Mouse (Mus musculus): ENCODE measurements around the gene Tctex1d2. TPM values are rescaled to one million over a fixed set of nuclear protein-coding genes. Genes with fewer than 3 reads are reported as not detected.
A peak's percentile ranks its signal among the peaks of the same experiment; 100 is the strongest.

Gene Tctex1d2
- polyA plus RNA-seq, 1 experiment from 2014 or later: 30.2 TPM

- H3K4me3 ChIP-seq (ENCODE audit: low read depth, low read length): no peak within 1 kb of the TSS
- no peak within 1 kb of the TSS for H3K4me2 ChIP-seq (replicated peaks; ENCODE audit: low read depth)
- no peaks in the 10 kb centered on the region for H3K4me1 ChIP-seq (replicated peaks; ENCODE audit: control insufficient read depth, insufficient read depth, low read length)
- no peak within 1 kb of the TSS for H3K9ac ChIP-seq (ENCODE audit: low read depth, low read length)
- 81% methylated on average over 7 of the region's 7 CpGs for WGBS
- no peaks in the 10 kb centered on the region for H3K36me3 ChIP-seq (ENCODE audit: control insufficient read depth, insufficient read depth)
- no peak for ATAC-seq
- no peaks in the 10 kb centered on the region for H3K27me3 ChIP-seq (replicated peaks; ENCODE audit: control insufficient read depth, insufficient read depth, low read length)
- TF ChIP-seq CTCF (IDR thresholded peaks at IDR 0.05; ENCODE audit: low read depth): no peak
- no peaks in the 10 kb centered on the region for H3K9me3 ChIP-seq (ENCODE audit: control insufficient read depth)
- H3K27ac ChIP-seq (ENCODE audit: low read depth, low read length): no peak within 1 kb of the TSS
Measured at GRCm38 (mm10) chr16:32400267-32400666, 19.2 kb upstream of the Tctex1d2 start, which contains the start of gene Tm4sf19. Gene Tm4sf19 (plus strand): TSS chr16:32400506.

- Histone ChIP-seq H3K9ac (ENCODE audit: low read depth, low read length) (no peak overlapping the region), H3K27ac (ENCODE audit: low read depth, low read length) (no peak overlapping the region), H3K4me3 (ENCODE audit: low read depth, low read length) (no peak overlapping the region), H3K27me3 (replicated peaks; ENCODE audit: control insufficient read depth, insufficient read depth, low read length) (no peaks in the 10 kb centered on the region), H3K4me1 (replicated peaks; ENCODE audit: control insufficient read depth, insufficient read depth, low read length) (no peaks in the 10 kb centered on the region), H3K9me3 (ENCODE audit: control insufficient read depth) (no peaks in the 10 kb centered on the region), H3K36me3 (ENCODE audit: control insufficient read depth, insufficient read depth) (no peaks in the 10 kb centered on the region), H3K4me2 (replicated peaks; ENCODE audit: low read depth) (no peak overlapping the region)
- ATAC-seq: no peak
- TF ChIP-seq CTCF (IDR thresholded peaks at IDR 0.05; ENCODE audit: low read depth): no peak
- 74% methylated on average over 9 of the region's 9 CpGs for WGBS
Measured at GRCm38 (mm10) chr16:32401335-32401965, 18.1 kb upstream of the Tctex1d2 start.

GRCm38 (mm10) chr16:32402818-32403217 lies 16.7 kb upstream of the Tctex1d2 start:
- TF ChIP-seq CTCF (IDR thresholded peaks at IDR 0.05; ENCODE audit: low read depth): no peak
- no peak for ATAC-seq
- Histone ChIP-seq H3K9me3 (ENCODE audit: control insufficient read depth) (no peaks in the 10 kb centered on the region), H3K9ac (ENCODE audit: low read depth, low read length) (no peak overlapping the region), H3K27me3 (replicated peaks; ENCODE audit: control insufficient read depth, insufficient read depth, low read length) (no peaks in the 10 kb centered on the region), H3K36me3 (ENCODE audit: control insufficient read depth, insufficient read depth) (no peaks in the 10 kb centered on the region), H3K4me3 (ENCODE audit: low read depth, low read length) (no peak overlapping the region), H3K4me2 (replicated peaks; ENCODE audit: low read depth) (no peak overlapping the region), H3K4me1 (replicated peaks; ENCODE audit: control insufficient read depth, insufficient read depth, low read length) (no peaks in the 10 kb centered on the region), H3K27ac (ENCODE audit: low read depth, low read length) (no peak overlapping the region)
- 73% methylated on average over 3 of the region's 3 CpGs for WGBS

DNA sequence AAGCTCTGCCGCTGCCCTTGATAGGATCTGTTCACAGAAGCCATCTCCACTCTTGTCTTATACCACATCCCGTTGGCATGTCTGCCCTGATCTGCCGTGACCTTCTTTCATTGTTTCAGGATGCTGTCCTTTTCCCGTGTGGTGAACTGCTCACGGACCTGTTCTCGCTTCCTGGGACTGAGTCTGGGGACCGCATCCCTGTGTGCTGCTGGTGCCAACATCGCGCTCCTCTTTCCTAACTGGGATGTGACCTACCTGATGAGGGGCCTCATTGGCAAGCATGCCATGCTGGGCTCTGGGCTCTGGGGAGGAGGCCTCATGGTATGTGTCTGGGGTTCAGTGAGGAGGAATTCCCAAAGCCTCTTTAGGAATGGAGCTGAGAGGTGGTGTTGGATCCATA lies 13.8 kb upstream of the Tctex1d2 start:
- no peak overlapping the region for H3K4me3 ChIP-seq (ENCODE audit: low read depth, low read length)
- no peaks in the 10 kb centered on the region for H3K9me3 ChIP-seq (ENCODE audit: control insufficient read depth)
- H3K9ac ChIP-seq (ENCODE audit: low read depth, low read length): no peak overlapping the region
- H3K27ac ChIP-seq (ENCODE audit: low read depth, low read length): no peak overlapping the region
- no peak for TF ChIP-seq CTCF (IDR thresholded peaks at IDR 0.05; ENCODE audit: low read depth)
- 92% methylated on average over 9 of the region's 9 CpGs for WGBS
- H3K27me3 ChIP-seq (replicated peaks; ENCODE audit: control insufficient read depth, insufficient read depth, low read length): no peaks in the 10 kb centered on the region
- no peaks in the 10 kb centered on the region for H3K36me3 ChIP-seq (ENCODE audit: control insufficient read depth, insufficient read depth)
- no peaks in the 10 kb centered on the region for H3K4me1 ChIP-seq (replicated peaks; ENCODE audit: control insufficient read depth, insufficient read depth, low read length)
- no peak overlapping the region for H3K4me2 ChIP-seq (replicated peaks; ENCODE audit: low read depth)
- no peak for ATAC-seq

DNA sequence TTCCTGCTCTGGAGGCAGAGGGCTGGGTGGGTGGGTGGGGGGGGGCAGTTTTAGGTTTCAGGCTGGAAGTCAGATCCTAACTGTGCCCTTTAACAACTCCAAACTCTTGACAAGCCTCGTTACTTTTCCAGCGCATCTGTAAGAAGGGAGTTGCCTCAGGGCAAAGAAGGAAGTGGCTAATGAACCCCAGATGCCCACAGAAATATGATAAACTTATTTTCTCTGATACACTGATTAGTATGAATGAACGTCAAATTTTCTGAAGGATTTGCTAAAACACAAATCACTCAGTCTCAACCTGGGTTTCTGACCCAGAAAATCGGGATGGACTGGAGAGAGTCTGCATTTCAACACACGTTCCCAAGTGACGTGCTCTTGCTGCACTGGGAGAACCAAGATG lies 12.8 kb upstream of the Tctex1d2 start:
- Histone ChIP-seq H3K27ac (ENCODE audit: low read depth, low read length) (no peak overlapping the region), H3K36me3 (ENCODE audit: control insufficient read depth, insufficient read depth) (no peaks in the 10 kb centered on the region), H3K4me3 (ENCODE audit: low read depth, low read length) (no peak overlapping the region), H3K9me3 (ENCODE audit: control insufficient read depth) (no peaks in the 10 kb centered on the region), H3K4me2 (replicated peaks; ENCODE audit: low read depth) (no peak overlapping the region), H3K9ac (ENCODE audit: low read depth, low read length) (no peak overlapping the region), H3K27me3 (replicated peaks; ENCODE audit: control insufficient read depth, insufficient read depth, low read length) (no peaks in the 10 kb centered on the region), H3K4me1 (replicated peaks; ENCODE audit: control insufficient read depth, insufficient read depth, low read length) (no peaks in the 10 kb centered on the region)
- 87% methylated on average over 6 of the region's 6 CpGs for WGBS
- no peak for TF ChIP-seq CTCF (IDR thresholded peaks at IDR 0.05; ENCODE audit: low read depth)
- no peak for ATAC-seq

DNA sequence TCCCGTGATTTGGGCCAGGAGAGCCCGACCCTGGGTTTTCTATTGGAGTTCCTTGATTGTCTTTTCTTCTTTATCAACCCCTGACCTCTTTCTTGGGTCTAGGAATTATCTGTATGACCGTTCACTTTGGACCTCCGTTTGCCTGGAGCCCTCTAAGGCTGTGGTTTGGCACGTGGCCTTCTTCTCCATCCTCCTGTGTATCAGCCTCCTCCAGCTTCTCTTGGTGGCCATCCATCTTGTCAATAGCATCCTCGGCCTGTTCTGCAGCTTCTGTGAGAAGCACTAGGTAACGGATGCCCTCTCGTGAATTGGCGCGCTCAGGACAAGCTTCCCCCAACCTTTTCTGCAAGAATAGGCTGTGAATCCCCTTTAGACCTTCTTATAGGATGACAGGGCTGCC lies 11.8 kb upstream of the Tctex1d2 start:
- Histone ChIP-seq H3K4me2 (replicated peaks; ENCODE audit: low read depth) (no peak overlapping the region), H3K4me1 (replicated peaks; ENCODE audit: control insufficient read depth, insufficient read depth, low read length) (no peaks in the 10 kb centered on the region), H3K27ac (ENCODE audit: low read depth, low read length) (no peak overlapping the region), H3K4me3 (ENCODE audit: low read depth, low read length) (no peak overlapping the region), H3K36me3 (ENCODE audit: control insufficient read depth, insufficient read depth) (no peaks in the 10 kb centered on the region), H3K27me3 (replicated peaks; ENCODE audit: control insufficient read depth, insufficient read depth, low read length) (no peaks in the 10 kb centered on the region), H3K9me3 (ENCODE audit: control insufficient read depth) (no peaks in the 10 kb centered on the region), H3K9ac (ENCODE audit: low read depth, low read length) (no peak overlapping the region)
- ATAC-seq: no peak
- 78% methylated on average over 10 of the region's 10 CpGs for WGBS
- TF ChIP-seq CTCF (IDR thresholded peaks at IDR 0.05; ENCODE audit: low read depth): no peak

DNA sequence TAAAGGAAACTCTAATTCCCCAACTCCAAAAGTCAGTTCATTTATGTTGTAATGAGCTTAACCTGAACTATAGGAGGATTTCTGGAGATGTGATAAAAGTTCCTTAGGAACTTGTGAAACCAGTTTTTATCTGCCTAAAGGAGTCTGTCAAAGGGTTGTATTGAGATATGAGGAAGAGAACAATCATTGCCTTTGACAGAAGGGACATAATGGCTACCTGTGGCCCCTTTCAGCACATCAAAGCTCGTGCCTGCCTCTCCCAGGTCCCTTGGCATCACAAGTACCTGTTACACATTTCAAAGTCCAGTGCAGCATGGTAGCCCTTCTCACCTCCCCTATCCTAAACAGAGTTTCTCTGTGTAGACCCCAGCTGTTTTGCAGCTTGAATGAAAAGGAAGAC lies 2.0 kb upstream of the Tctex1d2 start:
- WGBS: 28% methylated on average over 1 of the region's 1 CpGs

More for the DNA sequence above, 2.0 kb upstream of the Tctex1d2 start:
- H3K9me3 ChIP-seq (ENCODE audit: control insufficient read depth): no peaks in the 10 kb centered on the region
- H3K27ac ChIP-seq (ENCODE audit: low read depth, low read length): no peak overlapping the region
- TF ChIP-seq CTCF (IDR thresholded peaks at IDR 0.05; ENCODE audit: low read depth): no peak
- H3K4me3 ChIP-seq (ENCODE audit: low read depth, low read length): no peak overlapping the region
- ATAC-seq: peak; percentile 52
- no peak overlapping the region for H3K4me2 ChIP-seq (replicated peaks; ENCODE audit: low read depth)
- no peaks in the 10 kb centered on the region for H3K36me3 ChIP-seq (ENCODE audit: control insufficient read depth, insufficient read depth)
- peaks cover 5% of the 10 kb centered on the region for H3K4me1 ChIP-seq (replicated peaks; ENCODE audit: control insufficient read depth, insufficient read depth, low read length)
- H3K9ac ChIP-seq (ENCODE audit: low read depth, low read length): no peak overlapping the region
- H3K27me3 ChIP-seq (replicated peaks; ENCODE audit: control insufficient read depth, insufficient read depth, low read length): no peaks in the 10 kb centered on the region

Data from intestine, postnatal 0 days (tissue).